Mouse (Mus musculus) MEL (cell line): ENCODE measurements around the gene Creg1. TPM values are rescaled to one million over a fixed set of nuclear protein-coding genes. Genes with fewer than 3 reads are reported as not detected.

ENCODE experiments used
- DNase-seq: peaks from one replicate; pipeline ENCODE4 v3.0.0; 2011; ENCODE audit warnings: low read depth, low spot score
- H3K27ac ChIP-seq: 2 replicates; pipeline ENCODE4 v1.5.1; 2012; ENCODE audit warnings: low read depth, mild to moderate bottlenecking, control low read depth, low read length, moderate library complexity; ENCODE audit not compliant: control insufficient read depth
- H3K27me3 ChIP-seq, 2 experiments: fragments of 150-350 bp in 1 of 2; sonication (generic) in 1 of 2; 2 replicates each; pipeline ENCODE4 v1.6.1; 2012; ENCODE audit warnings: low read length in 2 of 2, mild to moderate bottlenecking in 2 of 2, improper control_type of control experiment in 1 of 2, moderate library complexity in 1 of 2; ENCODE audit not compliant: insufficient read depth in 2 of 2, control insufficient read depth in 1 of 2
- H3K36me3 ChIP-seq, 2 experiments: 2 replicates each; pipeline ENCODE4 v1.6.1; 2012 to 2014; ENCODE audit warnings: low read length in 2 of 2, improper control_type of control experiment in 1 of 2, inconsistent platforms in 1 of 2, mild to moderate bottlenecking in 1 of 2; ENCODE audit not compliant: insufficient read depth in 2 of 2, control insufficient read depth in 1 of 2
- H3K4me1 ChIP-seq, 2 experiments: fragments of 150-350 bp in 1 of 2; sonication (generic) in 1 of 2; 2 replicates each; pipeline ENCODE4 v1.6.1; 2012; ENCODE audit warnings: low read length in 2 of 2, improper control_type of control experiment in 1 of 2, mild to moderate bottlenecking in 1 of 2; ENCODE audit not compliant: insufficient read depth in 2 of 2, control insufficient read depth in 1 of 2
- H3K4me3 ChIP-seq, 2 experiments: fragments of 150-350 bp in 1 of 2; sonication (generic) in 1 of 2; 2 replicates each; pipeline ENCODE4 v1.5.1; 2012; ENCODE audit warnings: low read depth in 2 of 2, low read length in 2 of 2, mild to moderate bottlenecking in 2 of 2, moderate library complexity in 2 of 2, control low read depth in 1 of 2, improper control_type of control experiment in 1 of 2; ENCODE audit not compliant: control insufficient read depth in 1 of 2, insufficient read depth in 1 of 2
- H3K79me2 ChIP-seq: 2 replicates; pipeline ENCODE4 v1.6.1; 2012; ENCODE audit warnings: mild to moderate bottlenecking, low read length, moderate library complexity; ENCODE audit not compliant: control insufficient read depth, poor library complexity, insufficient read depth
- H3K9ac ChIP-seq: 2 replicates; pipeline ENCODE4 v1.6.1; 2012; ENCODE audit warnings: low read depth, mild to moderate bottlenecking, control low read depth, low read length, moderate library complexity; ENCODE audit not compliant: control insufficient read depth, poor library complexity, severe bottlenecking
- H3K9me3 ChIP-seq: fragments of 150-350 bp; sonication (generic); replicated peaks from 2 replicates; pipeline ENCODE4 v1.6.1; 2012; ENCODE audit warnings: mild to moderate bottlenecking, low read length, improper control_type of control experiment, moderate library complexity; ENCODE audit not compliant: insufficient read depth
- BHLHE40 ChIP-seq: IDR thresholded peaks from 2 replicates; pipeline ENCODE4 v1.6.1; 2012; ENCODE audit warnings: low read depth, mild to moderate bottlenecking, inconsistent platforms, low read length, improper control_type of control experiment, borderline replicate concordance
- CHD2 ChIP-seq: IDR thresholded peaks from 2 replicates; pipeline ENCODE4 v1.6.1; 2011; ENCODE audit warnings: low read length, improper control_type of control experiment
- E2F4 ChIP-seq: IDR thresholded peaks from 2 replicates; pipeline ENCODE4 v1.6.1; 2011; ENCODE audit warnings: low read depth, low read length, improper control_type of control experiment, borderline replicate concordance
- ELF1 ChIP-seq: IDR thresholded peaks from 2 replicates; pipeline ENCODE4 v1.6.1; 2014; ENCODE audit warnings: low read depth, mild to moderate bottlenecking, inconsistent platforms, low read length, improper control_type of control experiment, moderate library complexity
- ETS1 ChIP-seq: IDR thresholded peaks from 2 replicates; pipeline ENCODE4 v1.6.1; 2012; ENCODE audit warnings: low read depth, mild to moderate bottlenecking, inconsistent platforms, low read length, improper control_type of control experiment, moderate library complexity
- HCFC1 ChIP-seq: IDR thresholded peaks from 2 replicates; pipeline ENCODE4 v1.6.1; 2012; ENCODE audit warnings: low read depth, mild to moderate bottlenecking, inconsistent platforms, low read length, improper control_type of control experiment, moderate library complexity
- JUND ChIP-seq: IDR thresholded peaks from 2 replicates; pipeline ENCODE4 v1.6.1; 2011; ENCODE audit warnings: low read depth, mild to moderate bottlenecking, improper control_type of control experiment, low read length
- KAT2A ChIP-seq: conservative IDR thresholded peaks from 2 replicates; pipeline ENCODE4 v1.6.1; 2012; ENCODE audit warnings: low read depth, low read length, improper control_type of control experiment, inconsistent platforms
- MAFK ChIP-seq: IDR thresholded peaks from 2 replicates; pipeline ENCODE4 v1.6.1; 2011; ENCODE audit warnings: low read depth, mild to moderate bottlenecking, low read length, improper control_type of control experiment, borderline replicate concordance
- MAX ChIP-seq: IDR thresholded peaks from 2 replicates; pipeline ENCODE4 v1.6.1; 2011; ENCODE audit warnings: low read length, improper control_type of control experiment
- MAZ ChIP-seq: IDR thresholded peaks from 2 replicates; pipeline ENCODE4 v1.6.1; 2012; ENCODE audit warnings: low read depth, mild to moderate bottlenecking, inconsistent platforms, low read length, improper control_type of control experiment
- MEF2A ChIP-seq: IDR thresholded peaks from 2 replicates; pipeline ENCODE4 v1.6.1; 2014; ENCODE audit warnings: low read depth, mild to moderate bottlenecking, inconsistent platforms, low read length, improper control_type of control experiment; ENCODE audit not compliant: poor library complexity, insufficient replicate concordance, severe bottlenecking; ENCODE audit errors: extremely low read depth
- MXI1 ChIP-seq: IDR thresholded peaks from 2 replicates; pipeline ENCODE4 v1.6.1; 2011; ENCODE audit warnings: mild to moderate bottlenecking, low read depth, low read length, improper control_type of control experiment
- MYC ChIP-seq: IDR thresholded peaks from 2 replicates; pipeline ENCODE4 v1.6.1; 2011; ENCODE audit warnings: low read depth, mild to moderate bottlenecking, low read length, improper control_type of control experiment, moderate library complexity
- NELFE ChIP-seq: IDR thresholded peaks from 2 replicates; pipeline ENCODE4 v1.6.1; 2011; ENCODE audit warnings: low read depth, low read length, improper control_type of control experiment
- NRF1 ChIP-seq: IDR thresholded peaks from 2 replicates; pipeline ENCODE4 v1.6.1; 2014; ENCODE audit warnings: low read depth, mild to moderate bottlenecking, inconsistent platforms, low read length, improper control_type of control experiment, moderate library complexity; ENCODE audit not compliant: poor library complexity, insufficient read depth, severe bottlenecking
- POLR2A ChIP-seq, 2 experiments: IDR thresholded peaks; 2 replicates each; pipeline ENCODE4 v1.6.1; 2011 to 2012; ENCODE audit warnings: low read length in 2 of 2, mild to moderate bottlenecking in 2 of 2, control low read depth in 1 of 2, improper control_type of control experiment in 1 of 2, low read depth in 1 of 2, moderate library complexity in 1 of 2; ENCODE audit not compliant: control insufficient read depth in 1 of 2, insufficient read depth in 1 of 2, poor library complexity in 1 of 2
- RCOR1 ChIP-seq: IDR thresholded peaks from 2 replicates; pipeline ENCODE4 v1.6.1; 2012; ENCODE audit warnings: low read depth, mild to moderate bottlenecking, inconsistent platforms, low read length, improper control_type of control experiment
- SIN3A ChIP-seq: IDR thresholded peaks from 2 replicates; pipeline ENCODE4 v1.6.1; 2012; ENCODE audit warnings: low read length, improper control_type of control experiment, inconsistent platforms
- TBP ChIP-seq: IDR thresholded peaks from 2 replicates; pipeline ENCODE4 v1.8.0; 2011; ENCODE audit warnings: low read depth, low read length, improper control_type of control experiment
- USF1 ChIP-seq: IDR thresholded peaks from 2 replicates; pipeline ENCODE4 v1.6.1; 2014; ENCODE audit warnings: low read depth, mild to moderate bottlenecking, inconsistent platforms, low read length, improper control_type of control experiment, moderate library complexity
- ZC3H11A ChIP-seq: IDR thresholded peaks from 2 replicates; pipeline ENCODE4 v1.6.1; 2012; ENCODE audit warnings: low read depth, mild to moderate bottlenecking, inconsistent platforms, low read length, improper control_type of control experiment
- ZKSCAN1 ChIP-seq: IDR thresholded peaks from 2 replicates; pipeline ENCODE4 v1.6.1; 2012; ENCODE audit warnings: low read depth, mild to moderate bottlenecking, inconsistent platforms, low read length, improper control_type of control experiment, moderate library complexity
- polyA plus RNA-seq, 2 experiments: library from polyadenylated mRNA; stranded (reverse) in 1 of 2; unstranded in 1 of 2; fragments of >175 nt in 1 of 2; fragments of >200 nt in 1 of 2; gene quantifications; 2 replicates each; pipeline versions ENCODE4 v1.2.1 to v1.2.4; 2012; ENCODE audit warnings: low replicate concordance in 2 of 2, low read depth in 1 of 2; ENCODE audit not compliant: insufficient read length in 2 of 2, insufficient read depth in 1 of 2, missing spikeins in 1 of 2
- total RNA-seq: library from RNA; depleted of rRNA; stranded (reverse); fragments of 300-350 nt; gene quantifications from 2 replicates; pipeline ENCODE4 v1.2.3, GENCODE M21; 2012

Gene Creg1
- total and polyA plus RNA-seq, 3 experiments, result 83.6 to 184 TPM; not detected in 1

DNA sequence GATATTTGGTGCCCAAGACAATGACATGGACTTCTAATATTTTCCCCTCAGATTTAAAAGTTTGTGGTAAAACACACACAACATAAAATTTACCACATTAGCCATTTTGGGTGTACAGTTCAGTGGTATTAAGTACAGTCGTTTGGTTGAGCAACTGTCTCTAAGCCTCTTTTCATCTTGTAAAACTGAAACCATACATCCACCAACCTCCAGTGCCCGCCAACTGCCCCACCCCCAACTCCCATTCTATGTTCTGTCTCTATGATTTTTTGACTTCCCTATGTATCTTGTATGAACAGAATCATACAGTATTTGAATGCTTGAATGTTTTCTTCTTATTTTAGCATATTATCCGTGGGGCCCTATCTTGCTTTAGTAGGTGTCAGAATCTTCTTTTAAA, 49.2 kb downstream of the Creg1 start:
- TF ChIP-seq MYC, result no peak
- no peak for TF ChIP-seq MXI1
- TF ChIP-seq MAX, result no peak
- TF ChIP-seq E2F4, result no peak
- no peak for TF ChIP-seq ZC3H11A
- no peak for TF ChIP-seq USF1
- Histone ChIP-seq H3K9ac (no peak overlapping the region), H3K4me1 (peaks cover 0 to 14% of the 10 kb centered on the region in 2 experiments; a peak in 2 of 4 replicates), H3K36me3 (peaks cover 0 to 11% of the 10 kb centered on the region in 2 experiments; a peak in 2 of 4 replicates), H3K9me3 (no peaks in the 10 kb centered on the region), H3K4me3 (no peak overlapping the region), H3K27ac (no peak overlapping the region), H3K79me2 (no peaks in the 10 kb centered on the region), H3K27me3 (no peaks in the 10 kb centered on the region)
- no peak for DNase-seq

DNA sequence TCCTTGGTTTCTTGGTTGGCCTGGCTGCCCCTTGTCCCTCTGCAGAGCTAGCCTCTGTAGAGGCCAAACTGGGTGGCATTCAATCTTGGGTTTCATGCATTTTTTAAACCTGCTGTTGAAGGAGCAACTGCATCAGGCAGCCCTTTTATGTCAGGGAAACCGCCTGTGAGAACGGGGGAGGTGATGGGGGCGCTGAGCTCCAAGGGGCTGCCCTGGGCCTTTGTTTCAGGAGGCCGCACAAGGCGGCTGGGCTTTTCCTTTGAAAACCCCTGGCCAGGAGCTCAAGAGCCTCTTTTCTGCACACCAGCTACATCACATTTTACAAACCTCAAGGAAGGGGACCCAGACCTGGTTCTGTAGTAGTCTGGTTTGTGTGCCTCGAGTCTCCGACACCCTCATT, 50.6 kb downstream of the Creg1 start:
- Histone ChIP-seq H3K79me2 (no peaks in the 10 kb centered on the region), H3K4me3 (no peak overlapping the region), H3K4me1 (peaks cover 0 to 20% of the 10 kb centered on the region in 2 experiments; a peak in 2 of 4 replicates), H3K36me3 (peaks cover 0 to 11% of the 10 kb centered on the region in 2 experiments; a peak in 2 of 4 replicates), H3K9ac (no peak overlapping the region), H3K27ac (no peak overlapping the region), H3K9me3 (no peaks in the 10 kb centered on the region), H3K27me3 (no peaks in the 10 kb centered on the region)
- DNase-seq, result no peak
- TF ChIP-seq SIN3A (no peak), MEF2A (no peak), JUND (no peak), MAFK (no peak), NELFE (no peak), BHLHE40 (no peak), CHD2 (no peak), RCOR1 (no peak), ETS1 (no peak), KAT2A (no peak), TBP (no peak), MXI1 (no peak), MAX (no peak), POLR2A (IDR thresholded peaks at IDR 0.05; ENCODE audit: control insufficient read depth in 1 of 2, insufficient read depth in 1 of 2, low read depth in 1 of 2, low read length in 2 of 2, poor library complexity in 1 of 2) (no peak), ZKSCAN1 (no peak), ELF1 (no peak), NRF1 (no peak), HCFC1 (no peak), E2F4 (no peak), MAZ (no peak)
